8 mouse cellular contexts compared by ENCODE assay signal in the genomic region with DNA sequence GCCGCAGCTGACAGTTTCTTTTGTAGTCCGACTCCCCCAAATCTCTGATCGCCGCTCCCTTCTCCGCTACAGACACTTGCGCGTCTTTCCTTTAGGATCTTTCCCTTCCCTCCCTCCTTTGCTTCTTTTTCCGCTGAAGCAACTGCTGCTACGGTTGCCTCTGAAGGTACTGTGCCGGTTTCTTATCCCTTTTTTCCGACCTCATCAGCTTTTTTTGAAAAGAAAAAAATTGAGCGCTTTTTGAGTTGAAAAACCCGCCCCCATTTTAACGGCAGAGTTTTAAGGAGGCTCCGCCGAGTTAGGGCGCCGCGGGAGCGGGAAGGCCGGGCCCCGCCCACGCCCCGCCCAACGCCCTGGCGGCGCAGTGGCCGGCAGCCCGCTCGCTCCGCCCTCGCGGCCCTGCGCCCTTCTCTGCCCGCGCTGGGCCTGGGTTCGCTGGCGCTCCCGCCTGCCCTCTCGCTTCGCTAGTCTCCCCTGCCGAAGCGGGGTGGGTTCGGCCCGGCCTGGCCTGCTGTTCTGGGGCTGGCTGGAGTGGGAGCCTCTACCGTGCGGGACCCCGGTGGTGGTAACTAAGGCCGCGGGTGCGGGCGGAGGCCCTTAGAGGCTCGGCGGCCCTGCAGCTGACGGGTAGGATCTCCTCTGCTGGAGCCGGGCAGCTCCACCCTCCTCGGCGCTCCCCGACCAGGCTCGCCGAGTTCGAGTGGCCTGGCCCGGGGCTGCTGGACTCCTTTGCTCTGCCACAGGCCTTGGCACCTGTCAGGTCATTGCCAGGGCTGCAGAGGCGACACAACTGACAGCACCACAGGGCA. TPM values are rescaled to one million over a fixed set of nuclear protein-coding genes. Genes with fewer than 3 reads are reported as not detected.
A peak's percentile ranks its signal among the peaks of the same experiment; 100 is the strongest.
DNase-seq lines count a peak whose midpoint lies in the region; ATAC-seq and TF ChIP-seq lines count a peak whose summit lies in the region.

A gene (minus strand): TSS at position 729 of the 809 bp plus-strand sequence.

- H3K4me3 ChIP-seq in ES-E14 (ENCODE audit: insufficient read depth in 1 of 2, low read depth in 1 of 2, low read length in 2 of 2, poor library complexity in 1 of 2, severe bottlenecking in 1 of 2) = peak within 1 kb of the TSS; percentile 74 to 78
- H3K4me3 ChIP-seq in forebrain, embryonic 16.5 days (replicated peaks; ENCODE audit: low read length) = peak within 1 kb of the TSS; percentile 48
- H3K4me3 ChIP-seq in layer of hippocampus, adult 2 months = peak within 1 kb of the TSS; percentile 79
- peak within 1 kb of the TSS; percentile 79 for H3K4me3 ChIP-seq in lung, embryonic 16.5 days (ENCODE audit: low read length)

- 0% methylated on average over 61 of the region's 64 CpGs for WGBS in forebrain, embryonic 16.5 days
- under 1% methylated on average over 58 of the region's 64 CpGs for WGBS in lung, embryonic 16.5 days

- TF ChIP-seq CTCF in layer of hippocampus, adult 2 months (conservative IDR thresholded peaks at IDR 0.05) = peak; percentile 15; the same call in 1 of the 2 replicates

- DNase-seq in ES-E14 (ENCODE audit: low read depth, low spot score) = peak; percentile 63
- DNase-seq in cerebellum, adult 11-12 months = peak; percentile 87
- peak; percentile 89 to 97 for DNase-seq in heart, postnatal 36 days
- DNase-seq in layer of hippocampus, adult 2 months (ENCODE audit: low spot score in 2 of 2) = peak; percentile 47 to 64
- DNase-seq in ovary, adult 18-20 months (ENCODE audit: low spot score) = peak; percentile 83
- peak; percentile 85 for DNase-seq in thymus, postnatal 0 days (ENCODE audit: low spot score)

- no peaks in the 10 kb centered on the region for H3K9me3 ChIP-seq in ES-E14 (ENCODE audit: control insufficient read depth, insufficient read depth, low read depth, low read length)
- no peaks in the 10 kb centered on the region for H3K9me3 ChIP-seq in forebrain, embryonic 16.5 days (ENCODE audit: control insufficient read depth, low read length)
- no peaks in the 10 kb centered on the region for H3K9me3 ChIP-seq in lung, embryonic 16.5 days (ENCODE audit: control insufficient read depth, low read length)

- H3K4me1 ChIP-seq in ES-E14 (ENCODE audit: control insufficient read depth in 2 of 2, insufficient read depth in 2 of 2, low read length in 2 of 2, poor library complexity in 1 of 2) = no peaks in the 10 kb centered on the region
- H3K4me1 ChIP-seq in forebrain, embryonic 16.5 days (replicated peaks; ENCODE audit: control insufficient read depth, insufficient read depth, low read length) = peaks cover 12% of the 10 kb centered on the region
- peaks cover 10% of the 10 kb centered on the region for H3K4me1 ChIP-seq in lung, embryonic 16.5 days (replicated peaks; ENCODE audit: control insufficient read depth, insufficient read depth, low read length)

- no peak within 1 kb of the TSS for H3K27ac ChIP-seq in ES-E14 (ENCODE audit: insufficient read depth, low read depth, low read length, poor library complexity, severe bottlenecking)
- peak within 1 kb of the TSS; percentile 88 for H3K27ac ChIP-seq in forebrain, embryonic 16.5 days (ENCODE audit: low read length)
- peak within 1 kb of the TSS; percentile 95 for H3K27ac ChIP-seq in layer of hippocampus, adult 2 months
- peak within 1 kb of the TSS; percentile 97 for H3K27ac ChIP-seq in lung, embryonic 16.5 days (ENCODE audit: low read length)

- peak within 1 kb of the TSS; percentile 94 for H3K4me2 ChIP-seq in forebrain, embryonic 16.5 days (ENCODE audit: low read length)
- peak within 1 kb of the TSS; percentile 75 for H3K4me2 ChIP-seq in lung, embryonic 16.5 days (ENCODE audit: low read depth, low read length)

- intact Hi-C loops in heart, postnatal 36 days (cut with DNase I) = loop anchor here (1.0 to 5.0 kb wide), 3 partner anchors 10 to 829 kb away; a partner anchor contains a TSS

- peak; percentile 92 for ATAC-seq in forebrain, embryonic 16.5 days
- ATAC-seq in lung, embryonic 16.5 days (ENCODE audit: low read depth) = peak; percentile 98

- no peaks in the 10 kb centered on the region for H3K36me3 ChIP-seq in ES-E14 (ENCODE audit: control insufficient read depth, insufficient read depth, low read length, poor library complexity, severe bottlenecking)
- no peaks in the 10 kb centered on the region for H3K36me3 ChIP-seq in forebrain, embryonic 16.5 days (ENCODE audit: control insufficient read depth, insufficient read depth)
- H3K36me3 ChIP-seq in lung, embryonic 16.5 days (ENCODE audit: control insufficient read depth, insufficient read depth, low read length) = no peaks in the 10 kb centered on the region

- in situ Hi-C loops in ES-E14 (cut with MboI; ENCODE audit: low sequenced_read_pairs in 2 of 2, unreplicated experiment in 2 of 2) = no loop called here

- H3K27me3 ChIP-seq in forebrain, embryonic 16.5 days (replicated peaks; ENCODE audit: control insufficient read depth, insufficient read depth, low read length) = peaks cover 10% of the 10 kb centered on the region; the same call in 1 of the 2 replicates
- H3K27me3 ChIP-seq in lung, embryonic 16.5 days (ENCODE audit: control insufficient read depth, insufficient read depth, low read depth, low read length) = peaks cover 6% of the 10 kb centered on the region; the same call in 1 of the 2 replicates

- H3K9ac ChIP-seq in ES-E14 (ENCODE audit: insufficient read depth, low read depth, low read length, poor library complexity, severe bottlenecking) = peak within 1 kb of the TSS; percentile 84
- H3K9ac ChIP-seq in forebrain, embryonic 16.5 days (replicated peaks; ENCODE audit: low read depth, low read length) = peak within 1 kb of the TSS; percentile 85
- H3K9ac ChIP-seq in lung, embryonic 16.5 days (ENCODE audit: low read length) = peak within 1 kb of the TSS; percentile 95

TF ChIP-seq in ES-E14, 5 proteins besides CTCF, POLR2A, EP300 and RAD21:
- TF ChIP-seq ZC3H11A (IDR thresholded peaks at IDR 0.05; ENCODE audit: borderline replicate concordance, low read depth, low read length) (no peak), CHD2 (IDR thresholded peaks at IDR 0.05; ENCODE audit: low read depth, low read length) (no peak), HCFC1 (IDR thresholded peaks at IDR 0.05; ENCODE audit: borderline replicate concordance, insufficient read depth, low read length) (0 out of 2 replicates have a peak, but pooled peaks have one; percentile 17)

RNA-seq across cellular contexts. Expression of the gene that starts here (rescaled TPM):
- 0.74 and 1.3 TPM in 2 replicates for total RNA-seq in ES-E14 (2012; rRNA removed)
- polyA plus RNA-seq in forebrain, embryonic 16.5 days (2015; fragmentation: Nextera tagmentation; extraction: Ambion mirVana) = 8.0 and 11.9 TPM in 2 replicates
- 10 to 100 TPM; 13.0 to 16.6 TPM for total RNA-seq in heart, postnatal 36 days (2021)
- 1 to 10 TPM; 3.0 to 4.0 TPM for total RNA-seq in layer of hippocampus, adult 2 months (2021)
- polyA plus RNA-seq in lung, embryonic 16.5 days (2015; fragmentation: Nextera tagmentation; extraction: Ambion mirVana) = 15.6 and 16.0 TPM in 2 replicates
- 20.8 and 27.1 TPM in 2 replicates for polyA plus RNA-seq in thymus, postnatal 0 days (2015; fragmentation: Nextera tagmentation; extraction: Ambion mirVana)
